Mouse (Mus musculus): ENCODE measurements around the gene Adssl1.

DNA sequence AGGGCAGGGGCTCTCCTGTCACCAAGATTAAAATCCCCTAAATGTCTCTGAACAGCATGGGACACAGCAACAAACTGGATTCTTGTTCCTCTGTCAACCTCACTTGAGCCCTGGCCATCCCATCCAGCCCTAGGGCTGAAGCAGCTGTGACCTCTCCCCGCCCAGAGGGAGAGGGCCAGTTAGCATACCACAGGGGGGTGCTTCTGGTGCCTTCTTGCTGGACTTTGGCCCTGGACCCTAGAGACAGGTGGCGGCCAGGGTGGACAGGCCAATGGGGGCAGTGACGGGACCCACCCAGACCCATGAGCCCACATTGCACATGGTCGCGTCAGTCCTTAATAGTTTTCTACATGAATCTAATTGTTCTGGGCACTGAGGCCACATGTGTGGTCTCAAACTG is 34.2 kb downstream of the Adssl1 start:
- no peak for TF ChIP-seq CTCF (IDR thresholded peaks at IDR 0.05; ENCODE audit: low read depth)
- TF ChIP-seq EP300 (optimal IDR thresholded peaks at IDR 0.05) = no peak
